Mouse (Mus musculus): ENCODE results near the gene Surf1. TPM values are rescaled to one million over a fixed set of nuclear protein-coding genes. Genes with fewer than 3 reads are reported as not detected.
A peak's percentile ranks its signal among the peaks of the same experiment; 100 is the strongest.
"Not testable (repeated sequence)": the region's sequence is repeated elsewhere in the genome, so short reads cannot be mapped to it uniquely, and the experiment has no call there.

Gene Surf1
- polyA plus RNA-seq, 1 experiment from 2014 or later, result 59.7 TPM

DNA sequence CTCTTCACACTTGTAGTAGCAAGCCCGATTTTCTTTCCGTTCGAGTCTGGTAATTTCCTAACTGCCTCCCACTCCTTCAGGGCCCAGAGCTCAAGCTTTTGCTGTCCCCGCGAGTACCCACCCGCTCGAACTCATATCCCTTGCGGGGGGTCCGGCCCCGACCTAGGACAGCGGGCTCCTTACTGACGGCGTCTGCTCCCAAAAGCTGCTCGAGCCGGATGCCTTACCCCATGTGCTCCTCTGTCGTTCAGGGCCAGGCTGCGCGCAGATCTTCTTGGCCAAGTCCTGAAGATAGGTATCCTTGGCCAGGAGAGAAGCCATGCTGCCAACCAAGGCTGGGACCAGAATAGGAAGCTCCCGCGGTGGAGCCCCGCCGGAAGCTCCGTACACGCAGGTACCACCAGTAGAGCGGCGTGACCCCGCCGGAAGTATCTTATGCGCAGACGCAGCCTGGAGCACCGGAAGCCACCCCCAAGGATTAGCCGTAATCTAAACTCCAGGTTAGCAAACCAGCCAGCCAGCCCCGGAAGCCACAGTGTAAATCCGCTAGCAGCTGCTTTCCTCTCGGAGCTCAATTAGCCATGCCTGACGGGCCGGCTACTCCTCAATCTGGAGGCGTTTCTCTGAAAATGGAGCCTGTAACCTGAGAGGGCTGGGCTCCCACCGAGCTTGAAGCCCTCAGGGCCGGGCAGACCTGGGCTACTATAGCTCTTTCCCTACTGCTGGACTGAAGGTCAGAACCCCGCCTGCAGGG lies 13.7 kb downstream of the Surf1 start, which contains the start of gene Surf6:
TSS of gene Surf6 (minus strand) at position 413 of the 754 bp plus-strand sequence.
- Histone ChIP-seq H3K36me3 (ENCODE audit: insufficient read depth, low read length) (peaks cover 7% of the 10 kb centered on the region; the same call in 1 of the 2 replicates), H3K27ac (ENCODE audit: low read length) (peak within 1 kb of the TSS; percentile 89), H3K27me3 (replicated peaks; ENCODE audit: insufficient read depth, low read length) (no peaks in the 10 kb centered on the region), H3K9me3 (ENCODE audit: low read length) (no peaks in the 10 kb centered on the region), H3K4me3 (ENCODE audit: low read depth, low read length) (peak within 1 kb of the TSS; percentile 68), H3K4me2 (replicated peaks; ENCODE audit: low read depth, low read length) (peak within 1 kb of the TSS; percentile 88), H3K9ac (replicated peaks; ENCODE audit: low read depth) (peak within 1 kb of the TSS; percentile 63), H3K4me1 (ENCODE audit: insufficient read depth, low read depth, low read length) (peaks cover 10% of the 10 kb centered on the region; the same call in 1 of the 2 replicates)
- ATAC-seq, result peak; percentile 97
- under 1% methylated on average over 41 of the region's 41 CpGs for WGBS
- TF ChIP-seq EP300 (IDR thresholded peaks at IDR 0.05), result no peak; the same call in 1 of the 2 replicates
- TF ChIP-seq CTCF (IDR thresholded peaks at IDR 0.05), result no peak
- DNase-seq (ENCODE audit: low spot score), result peak; percentile 98

DNA sequence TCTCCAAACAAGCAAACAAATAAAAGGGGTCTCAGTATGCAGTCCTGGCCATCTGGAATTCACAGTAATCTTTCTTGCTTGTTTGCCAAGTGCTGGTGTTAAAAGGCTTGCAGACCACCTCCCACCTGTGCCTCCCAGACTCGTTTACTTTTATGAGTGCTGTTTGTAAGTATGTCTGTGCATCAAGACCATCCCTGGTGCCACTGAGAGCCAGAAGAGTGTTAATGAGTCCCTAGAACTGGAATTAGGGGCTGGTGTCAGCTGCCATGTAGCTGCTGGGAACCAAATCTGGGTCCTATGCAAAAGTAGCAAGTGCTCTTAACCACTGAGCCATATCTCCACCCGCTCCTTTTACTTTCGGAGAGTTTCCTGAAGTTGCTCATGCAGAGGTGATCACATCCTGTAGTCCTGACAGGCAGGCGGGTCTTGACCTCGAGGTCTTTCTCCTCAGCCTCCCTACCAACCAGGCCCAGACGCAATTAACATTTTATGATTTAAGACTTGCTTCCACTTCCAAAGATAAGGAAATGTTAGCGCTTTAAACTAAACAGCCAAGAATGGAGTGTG lies 14.4 kb downstream of the Surf1 start:
- 6% methylated on average over 7 of the region's 7 CpGs for WGBS
- H3K36me3 ChIP-seq (ENCODE audit: insufficient read depth, low read length), result peaks cover 7% of the 10 kb centered on the region; the same call in 1 of the 2 replicates

DNA sequence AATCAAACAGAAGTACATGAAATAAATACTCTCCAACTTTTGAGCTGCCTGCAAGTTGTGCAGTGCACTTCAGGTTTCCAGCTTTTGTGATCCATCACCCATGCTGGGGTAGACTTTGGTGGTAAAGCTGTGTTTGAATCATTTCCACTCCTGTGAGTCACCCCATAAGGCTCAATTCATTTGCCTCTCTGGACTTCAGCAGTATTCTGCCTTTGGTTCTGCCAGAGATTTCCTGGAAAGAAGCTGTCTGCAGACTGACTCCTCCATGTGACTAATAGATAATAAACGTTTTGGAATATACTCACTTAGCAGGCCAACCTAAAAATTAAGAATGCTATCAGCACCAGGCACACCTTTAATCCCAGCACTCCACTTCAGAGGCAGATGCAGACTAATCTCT lies 15.6 kb downstream of the Surf1 start:
- 56% methylated on average over 1 of the region's 1 CpGs for WGBS
- Histone ChIP-seq H3K36me3 (ENCODE audit: insufficient read depth, low read length) (peaks cover 11% of the 10 kb centered on the region; the same call in 1 of the 2 replicates), H3K9me3 (ENCODE audit: low read length) (no peaks in the 10 kb centered on the region), H3K27ac (ENCODE audit: low read length) (no peak overlapping the region), H3K9ac (replicated peaks; ENCODE audit: low read depth) (no peak overlapping the region), H3K4me1 (ENCODE audit: insufficient read depth, low read depth, low read length) (peaks cover 6% of the 10 kb centered on the region; the same call in 1 of the 2 replicates), H3K4me3 (ENCODE audit: low read depth, low read length) (no peak overlapping the region), H3K27me3 (replicated peaks; ENCODE audit: insufficient read depth, low read length) (no peaks in the 10 kb centered on the region), H3K4me2 (replicated peaks; ENCODE audit: low read depth, low read length) (no peak overlapping the region)
- ATAC-seq (no peak), DNase-seq (ENCODE audit: low spot score) (no peak)
- no peak for TF ChIP-seq CTCF (IDR thresholded peaks at IDR 0.05)
- no peak for TF ChIP-seq EP300 (IDR thresholded peaks at IDR 0.05)

More for the DNA sequence above, 14.4 kb downstream of the Surf1 start:
- peak overlapping the region; percentile 63 for H3K9ac ChIP-seq (replicated peaks; ENCODE audit: low read depth)
- TF ChIP-seq CTCF (IDR thresholded peaks at IDR 0.05) (no peak), EP300 (IDR thresholded peaks at IDR 0.05) (no peak)
- DNase-seq (ENCODE audit: low spot score) (no peak), ATAC-seq (no peak)
- H3K4me1 ChIP-seq (ENCODE audit: insufficient read depth, low read depth, low read length), result peaks cover 6% of the 10 kb centered on the region; the same call in 1 of the 2 replicates
- H3K4me3 ChIP-seq (ENCODE audit: low read depth, low read length), result peak overlapping the region; percentile 68
- H3K27ac ChIP-seq (ENCODE audit: low read length), result peak overlapping the region; percentile 89
- H3K4me2 ChIP-seq (replicated peaks; ENCODE audit: low read depth, low read length), result peak overlapping the region; percentile 88
- no peaks in the 10 kb centered on the region for H3K27me3 ChIP-seq (replicated peaks; ENCODE audit: insufficient read depth, low read length)
- no peaks in the 10 kb centered on the region for H3K9me3 ChIP-seq (ENCODE audit: low read length)

DNA sequence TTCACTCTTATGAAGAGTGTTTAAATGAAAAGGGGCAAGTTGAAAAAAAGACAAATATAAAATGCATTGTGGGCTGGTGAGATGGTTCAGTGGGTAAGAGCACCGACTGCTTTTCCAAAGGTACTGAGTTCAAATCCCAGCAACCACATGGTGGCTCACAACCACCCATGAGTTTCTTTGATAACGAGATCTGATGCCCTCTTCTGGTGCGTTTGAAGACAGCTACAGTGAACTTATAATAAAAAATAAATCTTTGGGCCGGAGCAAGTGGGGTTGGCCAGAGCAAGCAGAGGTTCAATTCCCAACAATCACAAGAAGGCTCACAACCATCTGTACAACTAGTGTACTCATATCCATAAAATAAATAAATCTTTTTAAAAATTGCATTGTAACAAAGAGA lies 20.4 kb downstream of the Surf1 start:
- H3K36me3 ChIP-seq (ENCODE audit: insufficient read depth, low read length), result peaks cover 31% of the 10 kb centered on the region
- H3K4me2 ChIP-seq (replicated peaks; ENCODE audit: low read depth, low read length), result no peak overlapping the region
- DNase-seq (ENCODE audit: low spot score) (no peak), ATAC-seq (no peak)
- no peak overlapping the region for H3K27ac ChIP-seq (ENCODE audit: low read length)
- H3K9me3 ChIP-seq (ENCODE audit: low read length), result no peaks in the 10 kb centered on the region
- no peak overlapping the region for H3K9ac ChIP-seq (replicated peaks; ENCODE audit: low read depth)
- TF ChIP-seq CTCF (IDR thresholded peaks at IDR 0.05) (peak; percentile 10; the same call in 1 of the 2 replicates), EP300 (IDR thresholded peaks at IDR 0.05) (no peak)
- no peaks in the 10 kb centered on the region for H3K4me1 ChIP-seq (ENCODE audit: insufficient read depth, low read depth, low read length)
- H3K4me3 ChIP-seq (ENCODE audit: low read depth, low read length), result no peak overlapping the region
- WGBS, result 87% methylated on average over 4 of the region's 4 CpGs
- H3K27me3 ChIP-seq (replicated peaks; ENCODE audit: insufficient read depth, low read length), result no peaks in the 10 kb centered on the region

DNA sequence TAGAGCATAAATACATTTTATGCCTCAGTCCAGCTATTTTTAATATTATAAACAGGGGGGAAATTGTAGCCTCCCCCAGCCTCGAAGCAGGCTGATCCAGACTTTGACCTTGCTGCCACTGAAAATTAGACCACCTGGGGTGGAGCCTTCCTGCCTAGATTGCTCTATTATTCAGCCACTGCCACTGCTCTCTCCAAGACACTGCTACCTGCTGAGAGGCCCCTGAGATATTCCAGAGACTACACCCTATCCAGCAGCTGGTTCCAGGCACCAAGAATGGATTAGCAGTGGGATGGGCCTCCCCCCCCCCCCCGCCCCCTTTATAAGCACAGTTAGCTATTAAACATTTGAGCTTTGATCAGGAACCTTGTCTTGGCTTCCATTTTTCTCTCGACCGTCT lies 30.2 kb downstream of the Surf1 start:
- not testable (repeated sequence) for H3K9me3 ChIP-seq (ENCODE audit: low read length); H3K36me3 ChIP-seq (ENCODE audit: insufficient read depth, low read length); H3K27ac ChIP-seq (ENCODE audit: low read length); H3K4me3 ChIP-seq (ENCODE audit: low read depth, low read length); H3K4me2 ChIP-seq (replicated peaks; ENCODE audit: low read depth, low read length); DNase-seq (ENCODE audit: low spot score); H3K9ac ChIP-seq (replicated peaks; ENCODE audit: low read depth); H3K27me3 ChIP-seq (replicated peaks; ENCODE audit: insufficient read depth, low read length); ATAC-seq; H3K4me1 ChIP-seq (ENCODE audit: insufficient read depth, low read depth, low read length)
- 84% methylated on average over 4 of the region's 4 CpGs for WGBS

DNA sequence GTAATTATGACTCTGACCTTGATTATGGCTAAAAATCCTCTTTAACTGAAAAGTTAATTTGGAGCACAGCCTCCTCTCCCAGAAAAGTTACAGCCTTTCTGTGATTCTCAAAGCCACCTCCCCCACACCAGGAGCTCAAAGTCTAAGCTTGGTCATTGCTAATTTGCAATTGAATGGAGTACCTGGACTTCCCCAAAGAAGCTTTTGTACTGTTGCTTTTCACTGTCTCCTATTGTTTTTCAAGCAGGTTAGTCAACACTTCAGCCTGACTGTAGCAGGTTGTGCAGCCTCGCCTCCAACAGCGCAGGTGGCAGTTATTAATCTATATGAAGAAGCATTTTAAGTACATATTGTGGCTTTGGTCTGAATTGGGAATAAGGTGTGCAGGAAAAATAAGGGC lies 30.8 kb downstream of the Surf1 start:
- H3K4me3 ChIP-seq (ENCODE audit: low read depth, low read length); ATAC-seq; H3K27ac ChIP-seq (ENCODE audit: low read length); H3K9me3 ChIP-seq (ENCODE audit: low read length); H3K36me3 ChIP-seq (ENCODE audit: insufficient read depth, low read length); H3K4me1 ChIP-seq (ENCODE audit: insufficient read depth, low read depth, low read length); DNase-seq (ENCODE audit: low spot score); H3K4me2 ChIP-seq (replicated peaks; ENCODE audit: low read depth, low read length); H3K27me3 ChIP-seq (replicated peaks; ENCODE audit: insufficient read depth, low read length); H3K9ac ChIP-seq (replicated peaks; ENCODE audit: low read depth): not testable (repeated sequence)
- 84% methylated on average over 2 of the region's 2 CpGs for WGBS
